Mouse (Mus musculus) kidney, postnatal 4 days (tissue): ENCODE results near the gene Spty2d1.
"Not testable (repeated sequence)": the region's sequence is repeated elsewhere in the genome, so short reads cannot be mapped to it uniquely, and the experiment has no call there.

Experiments used
- DNase-seq, 2 experiments: peaks; one replicate each; pipeline ENCODE4 v3.0.0; 2021; ENCODE audit warnings: mixed read lengths in 2 of 2

The Spty2d1 gene

DNA sequence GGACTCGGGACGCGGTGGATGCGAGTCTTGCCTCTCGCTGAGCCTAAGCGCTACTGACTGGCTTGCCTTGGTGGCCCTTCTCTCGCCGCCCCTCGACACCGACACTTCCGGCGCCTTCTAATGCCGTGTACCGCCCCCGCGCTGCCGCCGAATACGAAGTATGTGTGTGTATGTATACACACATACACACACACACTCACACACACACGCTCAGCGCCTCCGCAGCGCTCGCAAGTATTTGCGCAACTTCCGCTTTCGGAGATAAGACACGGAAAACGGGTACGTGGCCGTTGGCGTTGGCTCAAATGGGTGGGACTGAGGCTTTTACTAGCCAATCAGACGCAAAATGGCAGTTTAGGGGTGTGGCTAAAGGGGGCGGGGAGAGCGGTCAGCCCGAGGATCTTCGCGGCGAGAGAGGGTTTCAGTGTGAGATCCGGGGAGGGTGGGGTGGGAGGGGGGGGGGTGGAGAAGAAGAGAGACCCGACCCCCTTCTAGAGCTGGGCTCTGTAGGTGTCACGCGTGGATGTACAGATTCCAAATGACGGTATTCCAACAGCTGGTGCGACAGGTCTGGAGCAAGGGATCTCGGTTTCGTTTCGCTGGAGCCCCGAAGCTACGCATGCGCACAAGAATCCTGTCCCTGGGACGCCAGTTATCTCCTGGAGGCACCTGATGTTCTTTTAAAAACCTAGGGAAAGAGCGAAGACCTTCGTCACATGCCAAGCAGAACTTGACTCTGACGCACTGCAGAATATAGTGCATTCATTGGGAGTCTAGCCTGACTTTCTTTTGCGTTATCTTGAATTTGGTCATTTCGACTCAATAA is at the start of gene Spty2d1:
TSS of gene Spty2d1 (minus strand) at position 244 of the 826 bp plus-strand sequence.
- DNase-seq, result peak; percentile 99

- no peak for DNase-seq
Observed at GRCm38 (mm10) chr7:47056273-47056672, 48.1 kb upstream of the Spty2d1 start.

DNA sequence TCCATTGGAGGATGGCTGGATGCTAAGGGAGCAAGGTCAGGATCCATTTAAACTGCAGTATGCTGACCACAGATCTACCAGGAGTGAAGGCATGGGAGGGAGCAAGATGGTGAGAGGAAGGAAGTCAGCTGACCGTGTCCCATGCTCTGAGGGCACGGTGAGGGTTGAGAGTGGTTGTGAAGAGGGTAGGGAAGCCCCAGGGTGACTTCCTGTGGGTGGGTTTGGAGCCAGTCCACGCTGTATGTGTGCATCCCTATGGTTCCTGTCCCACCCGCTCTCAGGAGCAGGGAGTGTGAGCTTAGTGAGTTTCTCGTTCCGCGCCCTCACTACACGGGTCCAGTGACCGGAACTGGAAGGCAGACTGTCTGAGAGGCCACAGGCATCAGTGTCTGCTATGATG is 47.5 kb upstream of the Spty2d1 start:
- peak in 1 of 2 experiments; percentile 29 for DNase-seq

GRCm38 (mm10) chr7:47054666-47055065 is 46.5 kb upstream of the Spty2d1 start:
- DNase-seq, result peak in 1 of 2 experiments; percentile 28

- no peak for DNase-seq
Observed at GRCm38 (mm10) chr7:47053287-47053686, 45.1 kb upstream of the Spty2d1 start.

DNA sequence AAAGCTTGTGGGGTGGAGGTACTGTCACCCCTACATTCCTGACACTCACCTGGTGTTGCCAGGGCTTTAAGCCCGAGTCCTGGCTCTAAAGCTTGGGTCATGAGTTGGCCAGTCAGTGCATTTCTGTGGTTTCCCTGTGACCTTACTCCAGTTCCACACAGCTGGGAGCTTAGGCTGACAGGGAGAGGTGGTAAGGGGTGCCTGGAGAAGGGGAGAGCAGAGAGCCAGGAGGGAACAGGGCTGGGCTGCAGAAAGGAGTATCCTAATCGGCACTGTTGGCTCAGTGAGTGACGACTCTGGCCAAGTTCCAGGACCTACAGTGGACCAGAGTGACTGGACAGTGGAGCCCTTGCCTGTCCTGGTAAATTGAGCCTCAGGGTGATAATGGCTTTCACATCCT is 44.1 kb upstream of the Spty2d1 start:
- DNase-seq, result peak; percentile 59 to 65

DNA sequence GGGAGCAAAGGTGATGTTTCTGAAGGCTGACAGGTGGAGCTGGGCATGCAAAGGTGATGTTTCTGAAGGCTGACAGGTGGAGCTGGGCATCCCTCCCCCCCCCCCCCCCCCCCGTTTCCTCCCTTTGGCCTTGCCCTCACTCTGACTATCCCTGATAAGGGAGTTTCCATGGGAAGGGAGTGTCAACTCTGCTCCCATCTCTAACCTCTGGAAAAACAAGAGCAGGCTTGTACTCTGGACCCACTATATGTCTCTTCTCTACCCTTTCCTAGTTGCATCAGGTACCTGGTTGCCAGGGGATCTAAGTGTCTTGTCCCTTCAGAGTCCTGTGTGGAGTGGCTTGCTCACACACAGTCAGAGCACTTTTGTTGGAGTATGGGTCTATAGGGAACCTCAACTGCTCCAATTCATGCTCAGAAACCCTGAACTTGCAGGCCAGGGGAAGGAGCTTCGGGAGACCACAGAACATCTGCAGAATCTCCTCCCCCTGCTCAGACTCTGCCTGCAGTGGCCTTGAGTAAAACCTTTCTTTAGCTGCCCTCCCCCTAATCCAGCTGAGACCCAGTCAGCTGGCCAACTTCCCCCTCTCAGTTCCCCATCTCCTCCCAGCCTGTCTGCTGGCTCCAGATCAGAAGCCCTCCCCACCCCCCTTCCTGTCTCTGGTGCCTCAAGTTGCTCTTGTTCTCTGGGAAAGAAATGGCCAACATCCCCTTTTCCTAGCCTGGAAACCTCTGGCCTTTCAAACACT is 43.4 kb upstream of the Spty2d1 start:
- peak; percentile 82 to 87 for DNase-seq

GRCm38 (mm10) chr7:47050766-47051165 is 42.6 kb upstream of the Spty2d1 start:
- DNase-seq, result peak; percentile 74 to 84

DNA sequence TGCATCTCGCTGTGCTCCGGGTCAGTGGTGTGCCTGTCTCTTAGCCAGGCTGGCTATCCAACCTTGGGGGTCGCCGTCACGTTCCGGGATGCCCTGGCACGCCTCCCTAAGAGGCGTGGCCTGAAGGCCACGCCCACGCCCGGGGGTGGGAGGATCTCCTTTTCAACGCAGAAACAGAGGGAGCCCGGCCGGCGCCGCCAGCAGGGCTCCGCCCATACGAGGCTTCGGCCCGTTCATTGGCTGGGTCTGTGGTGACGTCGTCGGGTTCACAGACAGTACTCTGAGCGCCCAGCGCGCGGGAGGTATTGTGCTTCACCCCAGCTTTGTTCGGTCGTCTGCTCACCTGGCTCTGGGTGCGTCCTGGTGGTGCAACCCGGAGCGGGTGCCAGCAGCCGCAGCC is 42.2 kb upstream of the Spty2d1 start, which contains the start of gene Tmem86a:
TSS of gene Tmem86a (plus strand) at position 236 of the 400 bp plus-strand sequence.
- DNase-seq, result peak; percentile 97 to 98

DNA sequence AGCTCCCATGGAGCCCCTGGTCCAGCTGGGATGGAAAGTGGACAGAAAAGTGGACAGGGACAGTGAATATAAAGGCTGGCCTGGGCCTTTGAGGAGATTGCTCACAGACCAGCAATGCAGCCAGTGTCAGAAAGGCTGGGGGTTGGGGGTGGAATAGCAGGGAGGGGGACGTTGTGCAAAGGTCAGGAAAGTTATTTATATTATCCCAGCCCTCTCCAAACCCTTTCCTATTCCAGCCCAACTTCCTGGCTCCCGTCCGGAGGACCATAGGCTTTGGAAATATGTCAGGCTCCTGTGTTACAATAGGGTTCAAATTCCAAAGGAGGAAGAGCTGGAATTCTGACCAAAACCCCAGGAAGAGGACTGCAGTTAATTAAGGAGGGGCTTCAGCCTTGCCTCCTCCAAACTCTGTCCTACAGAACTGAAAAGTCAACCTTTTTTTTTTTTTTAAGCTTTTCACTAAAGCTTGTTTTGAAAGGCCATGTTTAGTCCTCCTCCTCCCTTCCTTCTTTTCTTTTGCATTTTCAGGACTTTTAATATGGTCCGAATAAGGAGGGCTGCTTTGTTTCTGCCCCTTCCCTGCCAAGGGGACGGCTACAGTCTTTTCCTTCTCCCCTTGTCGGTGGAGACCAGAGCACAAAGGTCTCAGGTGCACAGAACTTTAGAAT is 34.7 kb upstream of the Spty2d1 start:
- peak; percentile 63 to 76 for DNase-seq

DNA sequence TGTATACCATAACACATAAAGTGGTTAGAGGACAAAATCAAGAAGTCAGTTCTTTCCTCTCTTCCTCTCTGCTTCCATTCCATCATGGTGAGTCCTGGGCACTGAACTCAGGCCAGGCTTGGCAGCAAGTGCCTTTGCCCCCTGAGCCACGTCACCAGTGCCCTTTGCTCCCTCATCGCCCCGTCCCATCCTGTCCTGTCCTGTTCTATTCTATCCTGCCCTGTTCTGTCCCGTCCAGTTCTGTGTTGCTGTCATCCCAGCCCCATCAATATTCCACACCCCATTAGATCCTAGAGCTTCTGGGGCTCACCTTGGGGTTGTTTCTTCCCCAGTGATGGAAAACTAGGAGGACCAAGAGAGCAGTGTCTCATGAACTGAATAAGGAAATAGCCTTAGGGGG is 33.9 kb upstream of the Spty2d1 start:
- DNase-seq, result no peak

- no peak for DNase-seq
Observed at GRCm38 (mm10) chr7:47041706-47042105, 33.5 kb upstream of the Spty2d1 start.

DNA sequence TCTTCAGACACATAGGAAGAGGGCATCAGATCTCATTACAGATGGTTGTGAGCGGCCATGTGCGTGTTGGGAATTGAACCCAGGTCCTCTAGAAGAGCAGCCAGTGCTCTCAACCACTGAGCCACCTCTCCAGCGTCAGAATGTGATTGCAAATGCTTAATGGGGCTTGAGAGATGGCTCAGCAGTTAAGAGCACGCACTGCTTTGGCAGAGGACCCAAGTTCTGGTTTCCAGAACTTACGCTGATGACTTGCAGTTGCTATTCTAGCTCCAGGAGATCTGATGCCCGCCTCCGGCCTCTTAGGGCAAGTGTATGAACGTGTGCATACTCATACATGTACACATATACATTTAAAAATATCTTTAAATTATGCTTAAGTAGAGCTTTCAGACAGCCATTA is 27.2 kb upstream of the Spty2d1 start:
- no peak for DNase-seq

- DNase-seq, result no peak
Observed at GRCm38 (mm10) chr7:47034785-47035384, 26.7 kb upstream of the Spty2d1 start.

DNA sequence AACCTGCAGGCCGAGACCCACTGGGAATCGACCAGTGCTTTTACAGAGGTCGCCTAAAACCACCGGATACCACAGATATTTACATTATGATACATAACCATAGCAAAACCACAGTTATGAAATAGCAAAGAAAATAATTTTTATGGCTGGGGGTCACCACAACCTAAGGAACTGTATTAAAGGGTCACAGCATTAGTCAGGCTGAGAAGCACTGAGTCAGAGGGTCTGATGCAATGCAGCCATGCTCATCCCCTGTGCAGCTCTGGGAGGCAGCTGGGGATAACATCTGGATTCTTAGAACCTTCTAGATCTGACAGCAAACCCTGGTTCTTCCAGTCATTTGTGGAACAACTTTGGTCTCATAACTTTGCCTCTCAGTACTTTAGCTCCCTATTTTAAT is 23.2 kb upstream of the Spty2d1 start:
- DNase-seq, result no peak

GRCm38 (mm10) chr7:47030517-47031193 is 22.4 kb upstream of the Spty2d1 start:
- no peak for DNase-seq

DNA sequence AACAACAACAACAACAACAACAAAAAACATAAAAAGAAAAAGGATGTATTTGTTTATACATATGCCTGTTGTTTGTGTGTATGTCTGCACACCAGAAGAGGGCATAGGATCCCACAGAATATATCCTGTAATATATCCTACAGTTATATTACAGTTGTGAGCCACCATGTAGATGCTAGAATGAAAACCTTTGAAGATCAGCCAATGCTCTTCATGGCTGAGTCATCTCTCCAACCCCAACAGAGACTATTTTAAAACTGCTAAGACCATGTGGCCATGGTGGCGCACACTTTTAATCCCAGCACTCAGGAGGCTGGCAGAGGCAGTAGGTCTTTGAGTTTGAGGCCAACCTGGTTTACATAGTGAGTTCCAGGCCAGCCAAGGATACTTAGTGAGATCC is 19.3 kb upstream of the Spty2d1 start:
- no peak for DNase-seq

DNA sequence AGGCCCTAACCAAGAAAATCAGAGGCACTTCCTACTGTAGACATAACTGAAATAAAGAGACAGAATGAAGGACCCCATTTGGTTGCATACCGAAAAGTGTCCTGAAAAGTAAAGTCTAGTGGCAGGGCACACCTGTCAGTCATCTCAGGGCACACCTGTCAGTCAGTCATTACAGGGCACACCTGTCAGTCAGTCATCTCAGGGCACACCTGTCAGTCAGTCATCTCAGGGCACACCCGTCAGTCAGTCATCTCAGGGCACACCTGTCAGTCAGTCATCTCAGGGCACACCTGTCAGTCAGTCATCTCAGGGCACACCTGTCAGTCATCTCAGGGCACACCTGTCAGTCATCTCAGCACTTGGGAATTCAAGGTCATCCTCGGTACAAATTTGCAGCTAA is 18.7 kb upstream of the Spty2d1 start:
- DNase-seq, result not testable (repeated sequence)

GRCm38 (mm10) chr7:47025429-47025828 is 17.2 kb upstream of the Spty2d1 start:
- DNase-seq, result no peak

- no peak for DNase-seq
Observed at GRCm38 (mm10) chr7:47024454-47024853, 16.2 kb upstream of the Spty2d1 start.

DNA sequence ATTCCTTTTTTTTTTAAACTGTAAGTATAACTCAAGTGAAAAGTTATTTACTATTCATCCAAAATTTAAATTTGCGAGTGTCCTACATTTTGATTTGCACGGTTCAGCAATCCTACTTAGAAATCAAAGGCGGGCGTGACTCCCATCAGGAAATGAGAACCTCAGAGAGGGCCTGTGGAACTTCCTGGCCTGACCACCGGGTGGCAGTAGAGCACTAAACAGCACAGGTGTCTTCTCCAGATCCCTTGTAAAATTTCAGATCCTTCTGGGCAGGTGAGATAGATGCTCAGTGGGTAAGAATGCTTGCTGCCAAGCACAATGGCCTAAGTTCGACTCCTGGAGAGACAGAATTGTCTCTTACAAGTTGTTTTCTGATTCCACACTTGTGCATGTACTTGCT is 15.3 kb upstream of the Spty2d1 start:
- peak; percentile 92 for DNase-seq

DNA sequence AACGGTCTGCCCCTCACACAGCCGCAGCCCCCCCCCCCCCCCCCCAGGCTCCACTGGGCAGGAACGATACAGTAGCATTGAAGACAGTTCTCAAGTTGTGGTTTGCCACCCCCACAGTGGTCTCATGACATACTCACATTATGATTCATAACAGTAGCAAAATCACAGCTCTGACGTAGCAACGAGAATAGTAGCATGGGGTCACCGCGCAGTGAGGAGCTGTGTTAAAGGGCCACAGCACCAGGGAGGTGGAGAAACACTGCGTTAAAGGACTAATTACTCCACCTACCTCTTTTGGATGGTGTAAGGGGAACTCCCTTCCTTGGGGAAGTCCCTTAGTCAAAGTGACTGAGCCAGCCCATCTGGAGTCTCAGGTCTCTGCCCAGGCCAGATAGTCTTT is 14.3 kb upstream of the Spty2d1 start:
- no peak for DNase-seq
